Mouse (Mus musculus) ES-Bruce4 (cell line): ENCODE results near the gene Gng4.

Source experiments
- CTCF ChIP-seq: IDR thresholded peaks from one replicate; pipeline ENCODE4 v1.8.1; 2011; ENCODE audit warnings: low read depth, low read length
- EP300 ChIP-seq: IDR thresholded peaks from 2 replicates; pipeline ENCODE4 v1.6.1; 2011; ENCODE audit warnings: low read depth, low read length; ENCODE audit not compliant: insufficient read depth
- POLR2A ChIP-seq: IDR thresholded peaks from one replicate; pipeline ENCODE4 v1.8.1; 2011; ENCODE audit warnings: low read length; ENCODE audit not compliant: insufficient read depth

DNA sequence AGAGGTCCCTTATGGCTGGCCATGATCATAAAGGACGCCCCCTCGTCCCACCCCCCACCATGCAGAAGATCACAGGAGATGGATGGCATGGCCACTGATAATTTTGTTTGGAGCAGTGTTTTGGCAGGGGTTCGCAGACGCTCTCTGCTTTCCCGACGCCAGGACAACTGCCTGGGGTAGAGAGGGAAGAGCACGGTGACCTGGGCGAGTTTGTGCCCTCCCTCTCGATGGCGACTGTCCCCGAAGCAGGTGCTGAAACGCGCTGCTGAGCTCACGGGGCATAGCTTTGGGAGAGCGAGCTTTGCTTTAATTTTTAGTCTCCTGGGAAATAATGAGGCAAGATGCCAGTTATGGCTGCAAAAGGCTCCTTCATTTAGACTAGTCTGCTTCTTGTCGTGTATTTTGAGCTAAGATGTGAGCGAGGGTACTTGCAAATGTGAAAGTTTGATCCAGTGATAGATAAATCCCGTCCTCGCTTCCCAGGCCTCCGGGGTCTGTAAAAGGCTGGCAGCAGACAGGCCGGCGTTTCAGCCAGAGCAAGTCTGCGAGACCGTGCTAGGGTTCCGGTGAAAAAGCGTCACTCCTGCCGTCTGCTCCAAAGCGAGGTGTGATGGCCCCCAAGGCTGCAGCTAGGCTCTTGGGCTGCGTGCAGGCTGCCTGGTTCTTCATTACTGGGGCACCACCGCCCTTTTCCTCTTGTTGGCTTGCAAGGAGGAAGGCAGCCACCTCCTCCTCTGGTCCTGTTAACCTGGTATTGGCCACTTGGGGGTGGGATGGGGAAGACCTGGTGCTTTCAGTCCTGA, 1.3 kb downstream of the Gng4 start:
- no peak for TF ChIP-seq CTCF
- no peak for TF ChIP-seq POLR2A
- 0 out of 2 replicates have a peak, but pooled peaks have one; percentile 23 for TF ChIP-seq EP300
